Mouse (Mus musculus) kidney, postnatal 14 days (tissue): Measurements from ENCODE around the gene Fgfr2.
A peak's percentile ranks its signal among the peaks of the same experiment; 100 is the strongest.

ENCODE experiments used
- DNase-seq: peaks from one replicate; pipeline ENCODE4 v3.0.0; 2022; ENCODE audit warnings: mixed read lengths

Gene Fgfr2

GRCm38 (mm10) chr7:130119466-130119865, 3003.7 kb downstream of the Fgfr2 start:
- DNase-seq: no peak

- no peak for DNase-seq
Observed at GRCm38 (mm10) chr7:130118726-130119125, 3004.4 kb downstream of the Fgfr2 start.

- DNase-seq: no peak
Observed at GRCm38 (mm10) chr7:130117466-130118123, 3005.6 kb downstream of the Fgfr2 start.

GRCm38 (mm10) chr7:130114436-130114835, 3008.7 kb downstream of the Fgfr2 start:
- DNase-seq: peak; percentile 70
